Mouse (Mus musculus) left cerebral cortex, postnatal 14 days (tissue): ENCODE data around the gene Thoc6. TPM values are rescaled to one million over a fixed set of nuclear protein-coding genes. Genes with fewer than 3 reads are reported as not detected.

Experiments used
- DNase-seq, 2 experiments: peaks; one replicate each; pipeline ENCODE4 v3.0.0; 2021 to 2022; ENCODE audit warnings: low spot score in 2 of 2, mixed read lengths in 1 of 2
- intact Hi-C: fragments of 180-260 bp; cut with DNase I; formaldehyde crosslinking; loops from one replicate; pipeline ENCODE4 v1.15.1; 2025
- total RNA-seq, 2 experiments: library from RNA; stranded (reverse); gene quantifications; 2 replicates each; pipeline ENCODE4 v1.2.3; 2021

The Thoc6 gene
- total RNA-seq, 2 experiments from 2014 or later, result 8.2 to 8.9 TPM

GRCm38 (mm10) chr17:23680336-23680735, 6.7 kb upstream of the Thoc6 start:
- intact Hi-C loops, result no loop called here
- no peak for DNase-seq

GRCm38 (mm10) chr17:23679127-23679835, 5.6 kb upstream of the Thoc6 start, which contains the start of gene Cldn6:
Gene Cldn6, plus strand, starts transcription at chr17:23679249.
- no peak for DNase-seq
- intact Hi-C loops, result no loop called here

- intact Hi-C loops, result no loop called here
- peak; percentile 66 to 77 for DNase-seq
These were observed 3.6 kb upstream of the Thoc6 start, which contains the start of gene Tnfrsf12a for GRCm38 (mm10) chr17:23677236-23677679. Gene Tnfrsf12a, minus strand, starts transcription at chr17:23677468.

- no peak for DNase-seq
- intact Hi-C loops, result no loop called here
These were observed 2.9 kb upstream of the Thoc6 start for GRCm38 (mm10) chr17:23676473-23677031.

DNA sequence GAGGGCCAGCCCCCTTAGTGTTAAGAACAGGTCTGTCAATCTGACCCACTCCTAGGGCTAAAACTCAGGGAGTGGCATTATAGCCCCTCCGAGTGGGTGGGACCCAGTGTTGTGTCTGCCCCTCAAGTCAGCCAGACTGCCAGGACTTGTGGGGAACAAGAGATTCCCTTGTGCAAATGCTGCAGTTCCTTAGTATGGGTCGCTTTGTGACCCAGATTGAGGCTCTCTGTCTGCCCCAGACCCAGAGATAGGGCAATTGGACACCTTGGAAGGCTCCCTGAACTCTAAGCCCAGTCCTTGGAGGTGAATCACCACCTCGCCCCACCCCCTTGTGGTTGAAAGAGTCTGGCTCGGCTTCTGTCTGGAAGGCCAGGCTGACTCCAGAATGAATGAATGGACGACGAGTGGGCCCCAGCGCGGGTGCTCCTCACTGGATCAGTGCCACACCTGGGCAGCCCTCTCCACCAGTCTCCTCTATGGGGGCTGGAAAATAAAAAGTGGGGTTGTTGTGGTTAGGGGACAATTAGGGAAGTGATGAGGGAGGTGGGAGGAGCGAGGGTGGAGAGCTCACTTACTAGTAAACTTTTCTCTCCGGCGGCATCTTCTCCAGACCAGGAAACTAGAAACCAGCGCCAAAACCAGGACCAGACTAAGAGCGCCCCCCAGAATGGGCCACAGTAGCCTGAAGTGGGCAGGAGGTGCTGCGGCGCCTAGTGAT, 2.0 kb upstream of the Thoc6 start:
- intact Hi-C loops, result no loop called here

GRCm38 (mm10) chr17:23675127-23675526, 1.4 kb upstream of the Thoc6 start:
- intact Hi-C loops, result no loop called here
- no peak for DNase-seq

More for the DNA sequence above, 2.0 kb upstream of the Thoc6 start:
- DNase-seq, result no peak

- DNase-seq, result no peak
- intact Hi-C loops, result no loop called here
These were observed 730 bp upstream of the Thoc6 start for GRCm38 (mm10) chr17:23674271-23674952.

- no peak for DNase-seq
- intact Hi-C loops, result loop anchor here (1.0 kb wide), 1 partner anchor 11 kb away; no protein-coding TSS in a partner anchor
These were observed 921 bp downstream of the Thoc6 start for GRCm38 (mm10) chr17:23672761-23673160.

GRCm38 (mm10) chr17:23671519-23671918, 2.2 kb downstream of the Thoc6 start:
- no peak for DNase-seq
- intact Hi-C loops, result no loop called here

GRCm38 (mm10) chr17:23670516-23671074, 3.1 kb downstream of the Thoc6 start:
- no peak for DNase-seq
- intact Hi-C loops, result no loop called here

GRCm38 (mm10) chr17:23665511-23665910, 8.2 kb downstream of the Thoc6 start:
- DNase-seq, result no peak
- intact Hi-C loops, result no loop called here

DNA sequence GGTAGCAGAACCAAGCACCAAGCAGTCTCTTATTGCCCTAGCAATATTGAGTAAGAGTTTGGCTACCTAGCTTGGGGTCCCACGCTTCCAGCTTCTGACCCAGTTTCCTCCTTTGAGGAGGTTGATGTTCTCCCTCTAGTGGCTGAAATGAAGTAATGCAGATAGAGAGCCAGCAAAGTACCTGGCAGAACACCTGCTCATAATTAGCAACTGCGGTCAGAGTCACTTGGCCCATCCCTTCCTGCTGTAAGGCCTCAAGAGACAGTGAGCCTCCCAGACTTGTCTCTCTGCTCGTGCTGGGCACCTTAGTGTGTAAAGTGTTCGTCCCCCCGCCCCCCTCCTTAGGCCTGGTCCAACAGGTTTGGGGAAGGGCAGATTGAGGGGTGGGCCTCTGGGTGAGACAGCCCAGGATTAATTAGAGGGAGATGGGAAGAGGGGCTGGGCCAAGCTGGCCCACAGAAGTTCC, 9.1 kb downstream of the Thoc6 start:
- intact Hi-C loops, result loop anchor here (5.0 kb wide), 1 partner anchor 38 kb away; no protein-coding TSS in a partner anchor
- DNase-seq, result peak in 1 of 2 experiments; percentile 26

- intact Hi-C loops, result loop anchor here (1.0 to 5.0 kb wide), 2 partner anchors 12 to 41 kb away; partner anchors contain the start of genes Hcfc1r1 and Thoc6
- DNase-seq, result no peak
These were observed 12.2 kb downstream of the Thoc6 start for GRCm38 (mm10) chr17:23661526-23661925.

GRCm38 (mm10) chr17:23660876-23661200, 12.8 kb downstream of the Thoc6 start:
- intact Hi-C loops, result loop anchor here (1.0 to 5.0 kb wide), 2 partner anchors 12 to 41 kb away; partner anchors contain the start of genes Hcfc1r1 and Thoc6
- DNase-seq, result no peak

- intact Hi-C loops, result loop anchor here (5.0 kb wide), 1 partner anchor 42 kb away; no protein-coding TSS in a partner anchor
- no peak for DNase-seq
These were observed 13.4 kb downstream of the Thoc6 start, which contains the start of gene Bicdl2 for GRCm38 (mm10) chr17:23660117-23660875. Gene Bicdl2, plus strand, starts transcription at chr17:23660506.

- no peak for DNase-seq
- intact Hi-C loops, result no loop called here
These were observed 15.2 kb downstream of the Thoc6 start for GRCm38 (mm10) chr17:23658450-23658849.

GRCm38 (mm10) chr17:23654410-23654809, 19.3 kb downstream of the Thoc6 start:
- intact Hi-C loops, result no loop called here
- no peak for DNase-seq

GRCm38 (mm10) chr17:23654001-23654400, 19.7 kb downstream of the Thoc6 start:
- DNase-seq, result no peak
- intact Hi-C loops, result no loop called here
